Mouse (Mus musculus) stomach, embryonic 16.5 days (tissue): ENCODE measurements at regions not wholly inside any gene's neighbourhood (a gene's known extent, or its start where the extent isn't known, plus 50 kb on each side); places are given as distances from the start of the nearest gene placed in this dataset.
"Not testable (repeated sequence)": the region's sequence is repeated elsewhere in the genome, so short reads cannot be mapped to it uniquely, and the experiment has no call there.

Experiments used
- ATAC-seq: fragments of 200-750 bp; cut with Nextera tagmentation; 2 replicates; pipeline ENCODE4 v1.8.0; 2017; ENCODE audit warnings: moderate number of reproducible peaks, moderate TSS enrichment; ENCODE audit not compliant: insufficient read depth, low FRiP score
- H3K27ac ChIP-seq: fragments of 300-500 bp; sonication (generic); 2 replicates; pipeline ENCODE4 v1.5.1; 2014; ENCODE audit warnings: low read length
- H3K27me3 ChIP-seq: fragments of 300-500 bp; sonication (generic); 2 replicates; pipeline ENCODE4 v1.6.1; 2014; ENCODE audit warnings: low read length, control low read depth, mixed read lengths; ENCODE audit not compliant: control insufficient read depth, insufficient read depth
- H3K36me3 ChIP-seq: fragments of 300-500 bp; sonication (generic); 2 replicates; pipeline ENCODE4 v1.6.1; 2014; ENCODE audit warnings: low read length; ENCODE audit not compliant: control insufficient read depth, insufficient read depth
- H3K4me1 ChIP-seq: fragments of 300-500 bp; sonication (generic); 2 replicates; pipeline ENCODE4 v1.6.1; 2014; ENCODE audit warnings: low read length, control low read depth, mixed read lengths; ENCODE audit not compliant: control insufficient read depth, insufficient read depth
- H3K4me2 ChIP-seq: fragments of 300-500 bp; sonication (generic); 2 replicates; pipeline ENCODE4 v1.6.1; 2014; ENCODE audit warnings: low read depth, low read length, mixed read lengths
- H3K4me3 ChIP-seq: fragments of 300-500 bp; sonication (generic); replicated peaks from 2 replicates; pipeline ENCODE4 v1.5.1; 2014; ENCODE audit warnings: mild to moderate bottlenecking, low read length
- H3K9ac ChIP-seq: fragments of 300-500 bp; sonication (generic); 2 replicates; pipeline ENCODE4 v1.6.1; 2014; ENCODE audit warnings: low read length
- H3K9me3 ChIP-seq: fragments of 300-500 bp; sonication (generic); replicated peaks from 2 replicates; pipeline ENCODE4 v1.6.1; 2016; ENCODE audit warnings: low read length, control low read depth; ENCODE audit not compliant: control insufficient read depth
- WGBS: fragments of 180-500 bp; shearing (Covaris S2); extraction: QIAGEN DNeasy Blood & Tissue Kit; methylation state at CpG from one replicate; pipeline ENCODE4 v1.1.7; 2014; 5-methylcytosine and 5-hydroxymethylcytosine counted together

DNA sequence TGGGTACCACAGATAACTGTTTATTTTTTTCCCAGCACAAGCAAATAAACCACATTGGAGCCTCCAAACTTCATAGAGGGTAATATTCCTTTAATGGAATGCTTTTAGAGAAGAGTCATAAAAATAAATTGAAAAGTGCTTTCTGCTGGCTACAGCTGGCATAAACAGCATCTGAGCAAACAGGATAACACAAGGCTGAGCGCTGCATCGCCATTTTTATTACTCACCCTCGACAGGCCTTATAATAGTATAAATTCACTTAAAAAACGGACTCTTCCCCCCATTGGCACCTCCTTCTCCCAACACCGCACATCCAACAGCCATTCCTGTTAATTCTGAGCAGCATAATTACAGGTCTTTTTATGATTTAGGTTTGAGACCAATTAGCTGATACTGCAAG is 205.8 kb upstream of the Plxna2 start:
- Histone ChIP-seq H3K4me2 (no peak overlapping the region), H3K27ac (no peak overlapping the region), H3K4me1 (no peaks in the 10 kb centered on the region), H3K9me3 (no peaks in the 10 kb centered on the region), H3K36me3 (no peaks in the 10 kb centered on the region), H3K4me3 (no peak overlapping the region), H3K27me3 (no peaks in the 10 kb centered on the region), H3K9ac (no peak overlapping the region)
- no peak for ATAC-seq
- 63% methylated on average over 5 of the region's 5 CpGs for WGBS

DNA sequence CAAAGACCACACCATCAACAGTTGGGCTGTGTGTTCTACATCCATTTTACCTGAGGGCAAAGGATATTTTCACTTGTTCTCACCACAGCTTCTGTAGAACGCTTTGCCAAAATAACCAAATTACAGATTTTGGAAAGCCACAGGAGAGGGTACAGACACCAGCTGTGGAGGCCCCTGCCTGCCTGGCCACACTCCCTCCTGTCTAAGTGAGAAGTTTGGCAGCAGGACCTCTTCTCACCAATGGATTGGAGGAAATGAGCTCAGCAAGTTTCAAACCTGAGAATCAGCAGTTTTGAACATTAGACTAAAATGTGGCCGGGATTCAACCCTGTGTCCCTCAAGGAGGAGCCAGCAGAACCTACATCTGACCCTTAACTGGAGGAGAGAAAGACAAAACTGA is 206.2 kb upstream of the Plxna2 start:
- Histone ChIP-seq H3K27ac (no peak overlapping the region), H3K9me3 (no peaks in the 10 kb centered on the region), H3K4me1 (no peaks in the 10 kb centered on the region), H3K9ac (no peak overlapping the region), H3K4me3 (no peak overlapping the region), H3K36me3 (no peaks in the 10 kb centered on the region), H3K4me2 (no peak overlapping the region), H3K27me3 (no peaks in the 10 kb centered on the region)
- WGBS = 72% methylated on average over 2 of the region's 2 CpGs
- no peak for ATAC-seq

- Histone ChIP-seq H3K4me3 (no peak overlapping the region), H3K9ac (no peak overlapping the region), H3K4me1 (no peaks in the 10 kb centered on the region), H3K27me3 (no peaks in the 10 kb centered on the region), H3K4me2 (no peak overlapping the region), H3K9me3 (no peaks in the 10 kb centered on the region), H3K36me3 (no peaks in the 10 kb centered on the region), H3K27ac (no peak overlapping the region)
- ATAC-seq = no peak
Observed at GRCm38 (mm10) chr1:194399281-194399680, 218.7 kb upstream of the Plxna2 start.

DNA sequence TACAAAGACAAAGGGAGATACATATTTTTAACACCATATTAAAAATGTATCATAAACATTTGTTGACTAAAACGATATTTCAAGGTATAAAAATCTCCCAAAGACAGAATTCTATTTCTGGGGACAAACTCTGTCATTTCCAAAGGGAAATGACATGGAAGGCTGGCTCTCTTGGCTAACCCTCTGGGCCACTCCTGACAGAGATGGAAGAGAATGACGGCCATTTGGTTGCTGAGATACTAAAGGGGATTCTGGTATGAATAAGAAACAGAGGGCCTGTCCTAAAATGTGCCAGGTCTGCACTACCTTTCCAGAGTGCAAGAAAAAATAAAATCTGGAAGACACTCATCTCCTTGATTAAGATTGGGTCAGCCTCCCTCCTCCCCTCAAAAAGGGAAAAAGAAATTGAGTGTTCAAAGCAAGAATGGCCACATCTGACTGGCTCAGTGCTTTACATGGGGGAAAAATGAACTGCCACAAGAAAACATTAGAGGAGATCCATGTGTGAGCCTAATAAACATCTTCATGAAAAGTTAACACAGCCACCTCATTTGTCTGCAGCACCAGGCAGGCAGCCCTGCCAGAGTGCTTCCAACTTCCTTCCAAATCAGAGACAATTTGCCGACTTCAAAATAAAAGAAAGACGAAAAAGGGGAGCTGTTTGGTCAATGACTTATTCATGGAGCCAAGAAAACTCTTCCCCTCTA is 221.1 kb upstream of the Plxna2 start:
- Histone ChIP-seq H3K27me3 (no peaks in the 10 kb centered on the region), H3K4me2 (no peak overlapping the region), H3K9me3 (no peaks in the 10 kb centered on the region), H3K27ac (no peak overlapping the region), H3K4me1 (no peaks in the 10 kb centered on the region), H3K4me3 (no peak overlapping the region), H3K36me3 (no peaks in the 10 kb centered on the region), H3K9ac (no peak overlapping the region)
- ATAC-seq = no peak
- WGBS = 64% methylated on average over 4 of the region's 4 CpGs

GRCm38 (mm10) chr1:194393720-194394119 is 224.3 kb upstream of the Plxna2 start:
- H3K9ac ChIP-seq = no peak overlapping the region
- no peaks in the 10 kb centered on the region for H3K27me3 ChIP-seq
- H3K27ac ChIP-seq = no peak overlapping the region
- no peak overlapping the region for H3K4me3 ChIP-seq
- WGBS = 59% methylated on average over 3 of the region's 3 CpGs
- H3K36me3 ChIP-seq = no peaks in the 10 kb centered on the region
- H3K9me3 ChIP-seq = no peaks in the 10 kb centered on the region
- H3K4me2 ChIP-seq = no peak overlapping the region
- ATAC-seq = no peak
- H3K4me1 ChIP-seq = no peaks in the 10 kb centered on the region

- no peak for ATAC-seq
- Histone ChIP-seq H3K4me2 (no peak overlapping the region), H3K27ac (no peak overlapping the region), H3K9me3 (no peaks in the 10 kb centered on the region), H3K36me3 (no peaks in the 10 kb centered on the region), H3K4me1 (no peaks in the 10 kb centered on the region), H3K9ac (no peak overlapping the region), H3K27me3 (no peaks in the 10 kb centered on the region), H3K4me3 (no peak overlapping the region)
- WGBS = 79% methylated on average over 2 of the region's 2 CpGs
Observed at GRCm38 (mm10) chr1:194390202-194390601, 227.8 kb upstream of the Plxna2 start.

- no peaks in the 10 kb centered on the region for H3K27me3 ChIP-seq
- H3K9me3 ChIP-seq = no peaks in the 10 kb centered on the region
- ATAC-seq = no peak
- no peaks in the 10 kb centered on the region for H3K4me1 ChIP-seq
- no peak overlapping the region for H3K4me2 ChIP-seq
- no peak overlapping the region for H3K4me3 ChIP-seq
- WGBS = 67% methylated on average over 1 of the region's 1 CpGs
- no peaks in the 10 kb centered on the region for H3K36me3 ChIP-seq
- no peak overlapping the region for H3K9ac ChIP-seq
- H3K27ac ChIP-seq = no peak overlapping the region
Observed at GRCm38 (mm10) chr1:194378135-194378534, 239.9 kb upstream of the Plxna2 start.

GRCm38 (mm10) chr1:194373511-194373910 is 244.5 kb upstream of the Plxna2 start:
- 81% methylated on average over 4 of the region's 4 CpGs for WGBS
- H3K4me2 ChIP-seq, H3K27me3 ChIP-seq, H3K4me1 ChIP-seq, H3K36me3 ChIP-seq, H3K9me3 ChIP-seq, H3K27ac ChIP-seq, H3K9ac ChIP-seq, H3K4me3 ChIP-seq, ATAC-seq: not testable (repeated sequence)

GRCm38 (mm10) chr1:194363917-194364316 is 254.1 kb upstream of the Plxna2 start:
- Histone ChIP-seq H3K4me2 (no peak overlapping the region), H3K9me3 (no peaks in the 10 kb centered on the region), H3K4me1 (0 out of 2 replicates have a peak, but pooled peaks cover 3% of the 10 kb centered on the region), H3K9ac (no peak overlapping the region), H3K4me3 (no peak overlapping the region), H3K36me3 (no peaks in the 10 kb centered on the region), H3K27me3 (no peaks in the 10 kb centered on the region), H3K27ac (no peak overlapping the region)
- WGBS = 60% methylated on average over 5 of the region's 5 CpGs
- no peak for ATAC-seq
